Mouse (Mus musculus) spleen, adult 2 months (tissue): ENCODE data around the gene Rfx4. TPM values are rescaled to one million over a fixed set of nuclear protein-coding genes. Genes with fewer than 3 reads are reported as not detected.

Source experiments
- DNase-seq, 2 experiments: peaks; one replicate each; pipeline versions ENCODE4 v3.0.0 to v3.0.0-alpha.2; 2012 to 2021; ENCODE audit warnings: low spot score in 2 of 2, low read depth in 1 of 2
- H3K27ac ChIP-seq: fragments of 200-500 bp; 2 replicates; pipeline ENCODE4 v1.5.1; 2012; ENCODE audit warnings: low read length, inconsistent platforms; ENCODE audit not compliant: insufficient read depth
- H3K27me3 ChIP-seq: fragments of 200-500 bp; 2 replicates; pipeline ENCODE4 v1.6.1; 2012; ENCODE audit warnings: mild to moderate bottlenecking, moderate library complexity, low read length, inconsistent platforms; ENCODE audit not compliant: control insufficient read depth, insufficient read depth
- H3K36me3 ChIP-seq: fragments of 200-500 bp; 2 replicates; pipeline ENCODE4 v1.6.1; 2012; ENCODE audit warnings: mild to moderate bottlenecking, low read length, inconsistent platforms; ENCODE audit not compliant: control insufficient read depth, insufficient read depth
- H3K4me1 ChIP-seq: fragments of 200-500 bp; 2 replicates; pipeline ENCODE4 v1.6.1; 2011; ENCODE audit warnings: inconsistent platforms; ENCODE audit not compliant: control insufficient read depth, insufficient read depth, insufficient read length
- H3K4me3 ChIP-seq: fragments of 200-500 bp; 2 replicates; pipeline ENCODE4 v1.5.1; 2011; ENCODE audit warnings: mild to moderate bottlenecking, inconsistent platforms; ENCODE audit not compliant: insufficient read depth, insufficient read length; ENCODE audit errors: extremely low read depth
- CTCF ChIP-seq: fragments of 200-500 bp; IDR thresholded peaks from 2 replicates; pipeline ENCODE4 v1.5.1; 2011; ENCODE audit warnings: mild to moderate bottlenecking, inconsistent platforms; ENCODE audit not compliant: insufficient read depth, insufficient read length, insufficient replicate concordance; ENCODE audit errors: extremely low read depth
- POLR2A ChIP-seq: fragments of 200-500 bp; IDR thresholded peaks from 2 replicates; pipeline ENCODE4 v1.6.1; 2011; ENCODE audit warnings: low read depth, low read length, inconsistent platforms
- WGBS: fragments of 180-500 bp; shearing (Covaris S2); methylation state at CpG from one replicate; pipeline ENCODE4 v1.1.7; 2018; 5-methylcytosine and 5-hydroxymethylcytosine counted together
- polyA plus RNA-seq: library from polyadenylated mRNA; depleted of rRNA; stranded (reverse); fragments of >200 nt; gene quantifications from 2 replicates; pipeline ENCODE4 v1.2.3, GENCODE M21; 2012

Gene Rfx4
- polyA plus RNA-seq, 1 experiment: not detected

GRCm38 (mm10) chr10:84790323-84790722, 34.5 kb downstream of the Rfx4 start:
- no peak for TF ChIP-seq CTCF
- no peak for TF ChIP-seq POLR2A
- H3K4me1 ChIP-seq: peaks cover 5% of the 10 kb centered on the region; the same call in 1 of the 2 replicates
- DNase-seq: no peak
- no peak overlapping the region for H3K27ac ChIP-seq
- no peak overlapping the region for H3K4me3 ChIP-seq
- H3K36me3 ChIP-seq: no peaks in the 10 kb centered on the region
- no peaks in the 10 kb centered on the region for H3K27me3 ChIP-seq
- 34% methylated on average over 8 of the region's 8 CpGs for WGBS

GRCm38 (mm10) chr10:84791181-84791580, 35.3 kb downstream of the Rfx4 start:
- no peak for TF ChIP-seq POLR2A
- no peak for TF ChIP-seq CTCF
- H3K27me3 ChIP-seq: no peaks in the 10 kb centered on the region
- no peak overlapping the region for H3K4me3 ChIP-seq
- no peak overlapping the region for H3K27ac ChIP-seq
- no peak for DNase-seq
- H3K4me1 ChIP-seq: peaks cover 4% of the 10 kb centered on the region; the same call in 1 of the 2 replicates
- 85% methylated on average over 3 of the region's 3 CpGs for WGBS
- H3K36me3 ChIP-seq: no peaks in the 10 kb centered on the region

GRCm38 (mm10) chr10:84801521-84801920, 45.7 kb downstream of the Rfx4 start:
- Histone ChIP-seq H3K27me3 (no peaks in the 10 kb centered on the region), H3K4me3 (no peak overlapping the region), H3K36me3 (no peaks in the 10 kb centered on the region), H3K27ac (no peak overlapping the region), H3K4me1 (peaks cover 10% of the 10 kb centered on the region; the same call in 1 of the 2 replicates)
- WGBS: 33% methylated on average over 6 of the region's 6 CpGs
- no peak for TF ChIP-seq CTCF
- no peak for TF ChIP-seq POLR2A
- DNase-seq: peak in 1 of 2 experiments; percentile 34

- 87% methylated on average over 13 of the region's 13 CpGs for WGBS
- TF ChIP-seq CTCF (no peak), POLR2A (no peak)
- Histone ChIP-seq H3K4me3 (no peak overlapping the region), H3K36me3 (no peaks in the 10 kb centered on the region), H3K27me3 (no peaks in the 10 kb centered on the region), H3K4me1 (peaks cover 10% of the 10 kb centered on the region; the same call in 1 of the 2 replicates), H3K27ac (no peak overlapping the region)
- DNase-seq: no peak
Measured at GRCm38 (mm10) chr10:84803216-84803844, 47.5 kb downstream of the Rfx4 start.

- H3K4me1 ChIP-seq: peaks cover 10% of the 10 kb centered on the region; the same call in 1 of the 2 replicates
- H3K27ac ChIP-seq: no peak overlapping the region
- 55% methylated on average over 3 of the region's 3 CpGs for WGBS
- H3K27me3 ChIP-seq: no peaks in the 10 kb centered on the region
- no peak overlapping the region for H3K4me3 ChIP-seq
- H3K36me3 ChIP-seq: no peaks in the 10 kb centered on the region
- no peak for TF ChIP-seq CTCF
- no peak for TF ChIP-seq POLR2A
- no peak for DNase-seq
Measured at GRCm38 (mm10) chr10:84805576-84805975, 49.7 kb downstream of the Rfx4 start.

GRCm38 (mm10) chr10:84807206-84807605, 51.3 kb downstream of the Rfx4 start:
- no peak for DNase-seq
- Histone ChIP-seq H3K27ac (no peak overlapping the region), H3K27me3 (no peaks in the 10 kb centered on the region), H3K4me3 (no peak overlapping the region), H3K36me3 (no peaks in the 10 kb centered on the region), H3K4me1 (no peaks in the 10 kb centered on the region)
- WGBS: 92% methylated on average over 9 of the region's 9 CpGs
- no peak for TF ChIP-seq POLR2A
- no peak for TF ChIP-seq CTCF
